Mouse (Mus musculus): ENCODE results near the gene Plppr3.
A peak's percentile ranks its signal among the peaks of the same experiment; 100 is the strongest.

Plppr3 gene

DNA sequence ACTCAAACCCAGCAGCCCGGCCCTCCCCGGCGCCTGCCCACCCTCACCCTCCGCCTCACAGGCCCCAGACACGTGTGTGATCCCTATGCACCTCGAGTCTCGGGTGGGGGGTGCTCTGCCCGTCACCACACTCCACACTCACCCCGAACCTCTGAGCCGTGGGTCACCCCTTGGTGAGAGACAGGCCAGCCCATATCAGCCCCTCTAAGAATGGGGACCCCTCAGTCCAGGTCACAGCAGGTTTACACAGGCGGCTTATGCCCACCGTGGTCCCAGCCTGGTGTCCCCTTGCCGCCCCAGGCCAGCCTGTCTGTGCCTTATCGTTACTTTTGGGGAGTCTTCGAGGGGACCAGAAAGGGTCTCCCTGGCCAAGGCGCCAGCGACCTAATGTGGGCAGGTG lies 54.8 kb downstream of the Plppr3 start:
- ATAC-seq (ENCODE audit: low TSS enrichment): no peak

GRCm38 (mm10) chr10:79818225-79818624 lies 56.2 kb downstream of the Plppr3 start:
- ATAC-seq (ENCODE audit: low TSS enrichment): no peak

GRCm38 (mm10) chr10:79817111-79817510 lies 57.3 kb downstream of the Plppr3 start:
- ATAC-seq (ENCODE audit: low TSS enrichment): no peak

DNA sequence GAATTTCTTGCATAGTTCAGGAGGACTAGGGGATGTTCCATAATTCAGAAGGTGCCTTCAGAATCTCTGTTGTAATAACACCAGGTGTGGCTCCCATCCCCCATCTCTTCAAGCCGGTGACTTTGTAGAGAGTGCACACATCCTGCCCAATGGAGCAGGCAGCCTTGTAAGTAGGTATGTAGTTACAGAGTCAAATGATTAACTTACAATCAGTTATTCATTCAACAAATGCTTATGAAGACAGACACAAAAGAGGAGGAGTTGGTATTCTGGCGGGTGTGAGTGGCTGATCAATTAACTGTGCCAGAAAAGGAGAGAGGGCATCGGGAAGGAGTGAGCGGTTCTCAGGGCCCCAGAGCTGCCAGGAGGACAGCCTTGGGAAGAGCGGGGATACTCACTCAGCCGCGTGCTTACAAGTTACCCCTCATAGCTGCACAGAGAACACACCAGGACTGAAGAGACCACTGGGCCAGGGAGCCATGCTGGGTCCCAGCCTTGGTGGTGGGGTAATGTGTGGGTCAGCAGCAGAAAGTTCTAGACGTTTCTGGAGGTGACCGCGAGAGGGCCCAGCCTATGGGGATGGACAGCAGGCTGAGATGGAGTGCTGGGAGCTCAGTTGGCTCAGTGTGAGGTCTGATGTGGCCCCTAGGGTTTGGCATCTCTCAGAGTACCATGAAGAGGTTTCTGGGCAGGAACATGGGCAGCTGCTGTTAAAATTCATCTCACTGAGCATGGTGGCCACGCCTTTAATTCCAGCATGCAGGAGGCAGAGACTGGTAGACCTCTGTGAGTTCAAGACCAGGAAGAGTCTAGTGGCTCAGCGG lies 58.6 kb downstream of the Plppr3 start:
- ATAC-seq (ENCODE audit: low TSS enrichment): no peak

DNA sequence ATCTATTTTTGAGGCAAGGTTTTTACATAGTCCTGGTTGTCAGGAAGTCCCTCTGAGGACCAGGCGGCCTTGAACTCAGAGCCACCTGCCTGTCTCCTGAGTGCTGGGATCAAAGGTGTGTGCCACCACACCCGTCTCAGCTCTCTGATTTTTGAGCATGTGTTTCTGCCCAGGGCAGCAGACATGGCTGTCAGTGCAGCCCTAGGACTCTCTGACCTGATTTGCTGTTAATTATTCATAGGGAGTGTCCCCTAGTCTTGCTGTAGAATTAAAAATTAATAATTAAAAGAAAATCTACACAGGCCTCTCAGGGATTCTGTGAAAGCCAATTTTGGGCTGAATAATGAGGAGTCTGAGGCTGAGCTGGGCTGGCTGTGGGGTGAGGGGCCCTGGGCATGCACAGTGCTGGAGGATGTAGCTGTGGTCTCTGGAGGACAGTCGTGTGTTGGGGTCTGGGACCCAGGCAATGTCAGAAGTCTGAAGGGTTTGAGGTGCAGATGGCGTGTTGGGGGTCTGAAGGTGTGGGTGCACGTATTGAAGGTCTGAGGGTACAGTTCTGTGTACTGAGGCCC lies 60.1 kb downstream of the Plppr3 start:
- ATAC-seq (ENCODE audit: low TSS enrichment): no peak

- peak; percentile 72 for ATAC-seq (ENCODE audit: low TSS enrichment)
These were observed 62.4 kb downstream of the Plppr3 start for GRCm38 (mm10) chr10:79811736-79812637.

All from frontal cortex, adult (tissue).